Mouse (Mus musculus): ENCODE results near the gene Dhx35. TPM values are rescaled to one million over a fixed set of nuclear protein-coding genes. Genes with fewer than 3 reads are reported as not detected.

Dhx35 gene
- polyA plus RNA-seq, 1 experiment, result 16.4 TPM

GRCm38 (mm10) chr2:158800788-158801187, 6.2 kb downstream of the Dhx35 start:
- Histone ChIP-seq H3K4me1 (ENCODE audit: control insufficient read depth, insufficient read depth, insufficient read length, low read length) (peaks cover 7% of the 10 kb centered on the region), H3K4me3 (ENCODE audit: low read depth, low read length) (no peak overlapping the region), H3K36me3 (ENCODE audit: control insufficient read depth, insufficient read depth, low read length) (peaks cover 16% of the 10 kb centered on the region), H3K27ac (ENCODE audit: insufficient read depth, low read depth, low read length) (no peak overlapping the region), H3K27me3 (ENCODE audit: control insufficient read depth, insufficient read depth, low read length) (no peaks in the 10 kb centered on the region)
- WGBS, result 99% methylated on average over 8 of the region's 8 CpGs
- no peak for TF ChIP-seq POLR2A (IDR thresholded peaks at IDR 0.05; ENCODE audit: low read depth, low read length)
- TF ChIP-seq CTCF (IDR thresholded peaks at IDR 0.05; ENCODE audit: extremely low read depth, insufficient read length, insufficient replicate concordance, low read depth, low read length), result no peak

- Histone ChIP-seq H3K36me3 (ENCODE audit: control insufficient read depth, insufficient read depth, low read length) (peaks cover 21% of the 10 kb centered on the region), H3K4me1 (ENCODE audit: control insufficient read depth, insufficient read depth, insufficient read length, low read length) (peaks cover 7% of the 10 kb centered on the region), H3K4me3 (ENCODE audit: low read depth, low read length) (no peak overlapping the region), H3K27me3 (ENCODE audit: control insufficient read depth, insufficient read depth, low read length) (no peaks in the 10 kb centered on the region), H3K27ac (ENCODE audit: insufficient read depth, low read depth, low read length) (no peak overlapping the region)
- no peak for TF ChIP-seq POLR2A (IDR thresholded peaks at IDR 0.05; ENCODE audit: low read depth, low read length)
- whole genome bisulfite sequencing, result 36% methylated on average over 8 of the region's 8 CpGs
These were observed 9.0 kb downstream of the Dhx35 start for GRCm38 (mm10) chr2:158803575-158803974.

- TF ChIP-seq CTCF (IDR thresholded peaks at IDR 0.05; ENCODE audit: extremely low read depth, insufficient read length, insufficient replicate concordance, low read depth, low read length) (no peak), POLR2A (IDR thresholded peaks at IDR 0.05; ENCODE audit: low read depth, low read length) (no peak)
- H3K36me3 ChIP-seq (ENCODE audit: control insufficient read depth, insufficient read depth, low read length), result peaks cover 40% of the 10 kb centered on the region
- no peaks in the 10 kb centered on the region for H3K27me3 ChIP-seq (ENCODE audit: control insufficient read depth, insufficient read depth, low read length)
- no peak overlapping the region for H3K27ac ChIP-seq (ENCODE audit: insufficient read depth, low read depth, low read length)
- H3K4me1 ChIP-seq (ENCODE audit: control insufficient read depth, insufficient read depth, insufficient read length, low read length), result no peaks in the 10 kb centered on the region
- H3K4me3 ChIP-seq (ENCODE audit: low read depth, low read length), result no peak overlapping the region
These were observed 21.1 kb downstream of the Dhx35 start for GRCm38 (mm10) chr2:158815686-158816085.

- no peak overlapping the region for H3K4me3 ChIP-seq (ENCODE audit: low read depth, low read length)
- TF ChIP-seq POLR2A (IDR thresholded peaks at IDR 0.05; ENCODE audit: low read depth, low read length), result no peak
- no peak for TF ChIP-seq CTCF (IDR thresholded peaks at IDR 0.05; ENCODE audit: extremely low read depth, insufficient read length, insufficient replicate concordance, low read depth, low read length)
- no peaks in the 10 kb centered on the region for H3K4me1 ChIP-seq (ENCODE audit: control insufficient read depth, insufficient read depth, insufficient read length, low read length)
- WGBS, result 88% methylated on average over 4 of the region's 4 CpGs
- no peak overlapping the region for H3K27ac ChIP-seq (ENCODE audit: insufficient read depth, low read depth, low read length)
- H3K27me3 ChIP-seq (ENCODE audit: control insufficient read depth, insufficient read depth, low read length), result no peaks in the 10 kb centered on the region
- peaks cover 41% of the 10 kb centered on the region for H3K36me3 ChIP-seq (ENCODE audit: control insufficient read depth, insufficient read depth, low read length)
These were observed 21.6 kb downstream of the Dhx35 start for GRCm38 (mm10) chr2:158816239-158816638.

GRCm38 (mm10) chr2:158817708-158818107, 23.1 kb downstream of the Dhx35 start:
- Histone ChIP-seq H3K4me1 (ENCODE audit: control insufficient read depth, insufficient read depth, insufficient read length, low read length) (no peaks in the 10 kb centered on the region), H3K27ac (ENCODE audit: insufficient read depth, low read depth, low read length) (no peak overlapping the region), H3K4me3 (ENCODE audit: low read depth, low read length) (no peak overlapping the region), H3K36me3 (ENCODE audit: control insufficient read depth, insufficient read depth, low read length) (peaks cover 44% of the 10 kb centered on the region), H3K27me3 (ENCODE audit: control insufficient read depth, insufficient read depth, low read length) (no peaks in the 10 kb centered on the region)
- 90% methylated on average over 8 of the region's 8 CpGs for WGBS
- TF ChIP-seq CTCF (IDR thresholded peaks at IDR 0.05; ENCODE audit: extremely low read depth, insufficient read length, insufficient replicate concordance, low read depth, low read length) (no peak), POLR2A (IDR thresholded peaks at IDR 0.05; ENCODE audit: low read depth, low read length) (no peak)

GRCm38 (mm10) chr2:158828124-158828523, 33.5 kb downstream of the Dhx35 start:
- no peaks in the 10 kb centered on the region for H3K4me1 ChIP-seq (ENCODE audit: control insufficient read depth, insufficient read depth, insufficient read length, low read length)
- peaks cover 42% of the 10 kb centered on the region for H3K36me3 ChIP-seq (ENCODE audit: control insufficient read depth, insufficient read depth, low read length)
- 87% methylated on average over 2 of the region's 2 CpGs for WGBS
- no peaks in the 10 kb centered on the region for H3K27me3 ChIP-seq (ENCODE audit: control insufficient read depth, insufficient read depth, low read length)
- no peak overlapping the region for H3K4me3 ChIP-seq (ENCODE audit: low read depth, low read length)
- H3K27ac ChIP-seq (ENCODE audit: insufficient read depth, low read depth, low read length), result no peak overlapping the region
- no peak for TF ChIP-seq POLR2A (IDR thresholded peaks at IDR 0.05; ENCODE audit: low read depth, low read length)
- TF ChIP-seq CTCF (IDR thresholded peaks at IDR 0.05; ENCODE audit: extremely low read depth, insufficient read length, insufficient replicate concordance, low read depth, low read length), result no peak

- H3K4me3 ChIP-seq (ENCODE audit: low read depth, low read length), result no peak overlapping the region
- TF ChIP-seq CTCF (IDR thresholded peaks at IDR 0.05; ENCODE audit: extremely low read depth, insufficient read length, insufficient replicate concordance, low read depth, low read length) (no peak), POLR2A (IDR thresholded peaks at IDR 0.05; ENCODE audit: low read depth, low read length) (no peak)
- H3K4me1 ChIP-seq (ENCODE audit: control insufficient read depth, insufficient read depth, insufficient read length, low read length), result no peaks in the 10 kb centered on the region
- WGBS, result 83% methylated on average over 6 of the region's 6 CpGs
- no peaks in the 10 kb centered on the region for H3K27me3 ChIP-seq (ENCODE audit: control insufficient read depth, insufficient read depth, low read length)
- peaks cover 44% of the 10 kb centered on the region for H3K36me3 ChIP-seq (ENCODE audit: control insufficient read depth, insufficient read depth, low read length)
- no peak overlapping the region for H3K27ac ChIP-seq (ENCODE audit: insufficient read depth, low read depth, low read length)
These were observed 35.1 kb downstream of the Dhx35 start for GRCm38 (mm10) chr2:158829746-158830145.

- Histone ChIP-seq H3K27ac (ENCODE audit: insufficient read depth, low read depth, low read length) (no peak overlapping the region), H3K4me3 (ENCODE audit: low read depth, low read length) (no peak overlapping the region), H3K4me1 (ENCODE audit: control insufficient read depth, insufficient read depth, insufficient read length, low read length) (no peaks in the 10 kb centered on the region), H3K27me3 (ENCODE audit: control insufficient read depth, insufficient read depth, low read length) (no peaks in the 10 kb centered on the region), H3K36me3 (ENCODE audit: control insufficient read depth, insufficient read depth, low read length) (peaks cover 63% of the 10 kb centered on the region)
- TF ChIP-seq POLR2A (IDR thresholded peaks at IDR 0.05; ENCODE audit: low read depth, low read length) (no peak), CTCF (IDR thresholded peaks at IDR 0.05; ENCODE audit: extremely low read depth, insufficient read length, insufficient replicate concordance, low read depth, low read length) (no peak)
- WGBS, result 78% methylated on average over 5 of the region's 5 CpGs
These were observed 38.6 kb downstream of the Dhx35 start for GRCm38 (mm10) chr2:158833221-158833620.

All from small intestine, adult 2 months (tissue).